In the genomic region with DNA sequence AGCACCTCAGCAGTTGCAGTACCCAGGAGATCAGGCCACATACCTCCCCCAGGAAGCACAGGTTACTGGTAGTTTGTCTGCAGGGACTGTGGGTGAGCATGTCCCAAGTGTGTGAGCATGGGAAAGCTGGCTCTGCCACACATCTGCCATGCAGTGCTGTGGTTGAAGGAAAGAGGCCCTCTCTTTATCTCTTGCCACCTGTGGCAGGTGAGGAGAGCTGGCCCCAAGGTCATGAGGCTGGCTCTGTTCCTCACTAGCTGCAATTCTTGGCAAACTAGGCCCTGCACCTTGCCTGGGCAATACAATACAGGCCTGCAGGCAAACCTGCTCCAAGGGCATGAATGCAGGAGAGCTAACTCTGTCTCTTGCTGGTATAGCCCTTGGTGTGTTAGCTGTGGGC, we compare ENCODE assay signal across 11 mouse cellular contexts. TPM values are rescaled to one million over a fixed set of nuclear protein-coding genes. Genes with fewer than 3 reads are reported as not detected.
DNase-seq lines count a peak whose midpoint lies in the region; ATAC-seq lines count a peak whose summit lies in the region.
"Not testable (repeated sequence)": the region's sequence is repeated elsewhere in the genome, so short reads cannot be mapped to it uniquely, and the experiment has no call there.
"Had no signal": no experiment of that assay in that cellular context is flagged by ENCODE, and none has a peak within 500 bp of the region (broad histone marks: within the 10 kb centered on the region; RNA-seq: fewer than 3 reads in every experiment).

No protein-coding gene starts in this region.

- not testable (repeated sequence) for H3K27me3 ChIP-seq in intestine, embryonic 15.5 days (replicated peaks); intestine, embryonic 16.5 days (replicated peaks; ENCODE audit: control insufficient read depth, insufficient read depth, low read length); stomach, embryonic 15.5 days (replicated peaks)

- not testable (repeated sequence) for H3K9ac ChIP-seq in intestine, embryonic 15.5 days; intestine, embryonic 16.5 days (ENCODE audit: low read depth, low read length); stomach, embryonic 15.5 days

- not testable (repeated sequence) for H3K27ac ChIP-seq in intestine, embryonic 15.5 days; intestine, embryonic 16.5 days (ENCODE audit: low read length); stomach, embryonic 15.5 days

- not testable (repeated sequence) for H3K36me3 ChIP-seq in intestine, embryonic 15.5 days; intestine, embryonic 16.5 days (ENCODE audit: control insufficient read depth, insufficient read depth, low read length); stomach, embryonic 15.5 days

- H3K4me2 ChIP-seq in intestine, embryonic 15.5 days (replicated peaks); intestine, embryonic 16.5 days (ENCODE audit: low read depth, low read length); stomach, embryonic 15.5 days: not testable (repeated sequence)

- not testable (repeated sequence) for H3K4me3 ChIP-seq in intestine, embryonic 15.5 days (replicated peaks); intestine, embryonic 16.5 days (ENCODE audit: low read length); stomach, embryonic 15.5 days (replicated peaks)

- peak; percentile 89 for DNase-seq in heart, adult 11 months

- ATAC-seq in intestine, embryonic 15.5 days: peak; percentile 61
- ATAC-seq in intestine, embryonic 16.5 days: peak; percentile 67; the same call in 1 of the 2 replicates
- ATAC-seq in stomach, embryonic 15.5 days (ENCODE audit: insufficient read depth, low FRiP score, low read depth): peak; percentile 60; the same call in 1 of the 2 replicates

- not testable (repeated sequence) for H3K4me1 ChIP-seq in intestine, embryonic 15.5 days (replicated peaks); intestine, embryonic 16.5 days (ENCODE audit: control insufficient read depth, insufficient read depth, low read length); stomach, embryonic 15.5 days

- H3K9me3 ChIP-seq in intestine, embryonic 15.5 days; intestine, embryonic 16.5 days (ENCODE audit: control insufficient read depth, low read length); stomach, embryonic 15.5 days: not testable (repeated sequence)

RNA-seq across cellular contexts. Expression of gene H2-M10.3, which starts 5.8 kb away (rescaled TPM):
- not detected in 2 replicates for polyA plus RNA-seq in intestine, embryonic 15.5 days (2015; fragmentation: Nextera tagmentation; extraction: Ambion mirVana)
- polyA plus RNA-seq in intestine, embryonic 16.5 days (2015; fragmentation: Nextera tagmentation; extraction: Ambion mirVana): not detected in 2 replicates
- polyA plus RNA-seq in stomach, embryonic 15.5 days (2015; fragmentation: Nextera tagmentation; extraction: Ambion mirVana): not detected in 2 replicates
- polyA plus RNA-seq: activated CD4-positive, CD25-positive, alpha-beta regulatory T cell, adult 4 months; adrenal gland, adult 2 months; brain, embryonic 14.5 days; C2C12; CD4-positive, CD25-positive, alpha-beta regulatory T cell, adult 4 months; G1E; Patski had no signal

RNA-seq across cellular contexts. Expression of gene H2-M10.1, which starts 36.4 kb away (rescaled TPM):
- not detected in 2 replicates for polyA plus RNA-seq in intestine, embryonic 15.5 days (2015; fragmentation: Nextera tagmentation; extraction: Ambion mirVana)
- not detected in 2 replicates for polyA plus RNA-seq in intestine, embryonic 16.5 days (2015; fragmentation: Nextera tagmentation; extraction: Ambion mirVana)
- polyA plus RNA-seq in stomach, embryonic 15.5 days (2015; fragmentation: Nextera tagmentation; extraction: Ambion mirVana): not detected in 2 replicates
- polyA plus RNA-seq: activated CD4-positive, CD25-positive, alpha-beta regulatory T cell, adult 4 months; adrenal gland, adult 2 months; brain, embryonic 14.5 days; C2C12; CD4-positive, CD25-positive, alpha-beta regulatory T cell, adult 4 months; G1E; Patski had no signal
